Mouse (Mus musculus): ENCODE data around the gene B3galt4. TPM values are rescaled to one million over a fixed set of nuclear protein-coding genes. Genes with fewer than 3 reads are reported as not detected.

Gene B3galt4
- polyA plus RNA-seq, 1 experiment from 2014 or later, result 15.2 TPM

GRCm38 (mm10) chr17:33932970-33933369 lies 18.3 kb downstream of the B3galt4 start:
- Histone ChIP-seq H3K4me2 (replicated peaks; ENCODE audit: low read depth) (no peak overlapping the region), H3K27me3 (ENCODE audit: control insufficient read depth, insufficient read depth, low read length) (no peaks in the 10 kb centered on the region), H3K9me3 (ENCODE audit: control insufficient read depth, low read length) (no peaks in the 10 kb centered on the region), H3K36me3 (ENCODE audit: control insufficient read depth, insufficient read depth, low read length) (peaks cover 3% of the 10 kb centered on the region; the same call in 1 of the 2 replicates), H3K4me3 (ENCODE audit: low read depth, low read length) (no peak overlapping the region), H3K9ac (ENCODE audit: low read length) (no peak overlapping the region), H3K4me1 (replicated peaks; ENCODE audit: control insufficient read depth, insufficient read depth) (0 out of 2 replicates have a peak, but pooled peaks cover 3% of the 10 kb centered on the region), H3K27ac (replicated peaks) (no peak overlapping the region)
- TF ChIP-seq CTCF (IDR thresholded peaks at IDR 0.05; ENCODE audit: low read depth), result no peak
- no peak for TF ChIP-seq EP300 (optimal IDR thresholded peaks at IDR 0.05)
- WGBS, result 94% methylated on average over 15 of the region's 15 CpGs
- ATAC-seq (ENCODE audit: low FRiP score, low TSS enrichment) (no peak), DNase-seq (ENCODE audit: low spot score) (no peak)

DNA sequence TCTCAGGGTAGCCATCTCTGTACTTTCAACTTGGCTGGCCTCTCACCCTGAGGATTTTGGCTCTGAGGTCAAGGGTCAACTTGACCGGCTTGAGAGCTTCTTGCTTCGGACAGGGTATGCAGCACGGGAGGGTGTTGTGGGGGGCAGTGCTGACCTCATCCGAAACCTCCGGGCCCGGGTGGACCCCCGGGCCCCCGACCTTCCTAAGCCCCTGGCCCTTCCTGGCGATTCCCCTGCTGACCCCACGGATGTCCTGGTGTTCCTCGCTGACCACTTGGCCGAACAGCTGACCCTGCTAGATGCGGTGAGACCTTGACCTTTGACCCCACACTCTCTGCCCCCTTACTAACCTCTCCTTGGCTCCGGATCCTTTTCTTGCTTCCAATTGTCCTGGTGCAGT lies 18.8 kb downstream of the B3galt4 start:
- Histone ChIP-seq H3K4me1 (replicated peaks; ENCODE audit: control insufficient read depth, insufficient read depth) (0 out of 2 replicates have a peak, but pooled peaks cover 3% of the 10 kb centered on the region), H3K36me3 (ENCODE audit: control insufficient read depth, insufficient read depth, low read length) (peaks cover 5% of the 10 kb centered on the region; the same call in 1 of the 2 replicates), H3K4me3 (ENCODE audit: low read depth, low read length) (no peak overlapping the region), H3K27me3 (ENCODE audit: control insufficient read depth, insufficient read depth, low read length) (no peaks in the 10 kb centered on the region), H3K9ac (ENCODE audit: low read length) (no peak overlapping the region), H3K27ac (replicated peaks) (no peak overlapping the region), H3K9me3 (ENCODE audit: control insufficient read depth, low read length) (no peaks in the 10 kb centered on the region), H3K4me2 (replicated peaks; ENCODE audit: low read depth) (no peak overlapping the region)
- ATAC-seq (ENCODE audit: low FRiP score, low TSS enrichment) (no peak), DNase-seq (ENCODE audit: low spot score) (no peak)
- TF ChIP-seq EP300 (optimal IDR thresholded peaks at IDR 0.05) (no peak), CTCF (IDR thresholded peaks at IDR 0.05; ENCODE audit: low read depth) (no peak)
- 92% methylated on average over 14 of the region's 14 CpGs for WGBS

GRCm38 (mm10) chr17:33931947-33932346 lies 19.3 kb downstream of the B3galt4 start:
- no peaks in the 10 kb centered on the region for H3K9me3 ChIP-seq (ENCODE audit: control insufficient read depth, low read length)
- no peak overlapping the region for H3K4me2 ChIP-seq (replicated peaks; ENCODE audit: low read depth)
- DNase-seq (ENCODE audit: low spot score) (no peak), ATAC-seq (ENCODE audit: low FRiP score, low TSS enrichment) (no peak)
- TF ChIP-seq CTCF (IDR thresholded peaks at IDR 0.05; ENCODE audit: low read depth) (no peak), EP300 (optimal IDR thresholded peaks at IDR 0.05) (no peak)
- H3K27ac ChIP-seq (replicated peaks), result no peak overlapping the region
- peaks cover 5% of the 10 kb centered on the region; the same call in 1 of the 2 replicates for H3K36me3 ChIP-seq (ENCODE audit: control insufficient read depth, insufficient read depth, low read length)
- 0 out of 2 replicates have a peak, but pooled peaks cover 3% of the 10 kb centered on the region for H3K4me1 ChIP-seq (replicated peaks; ENCODE audit: control insufficient read depth, insufficient read depth)
- H3K4me3 ChIP-seq (ENCODE audit: low read depth, low read length), result no peak overlapping the region
- H3K27me3 ChIP-seq (ENCODE audit: control insufficient read depth, insufficient read depth, low read length), result no peaks in the 10 kb centered on the region
- no peak overlapping the region for H3K9ac ChIP-seq (ENCODE audit: low read length)
- 92% methylated on average over 11 of the region's 11 CpGs for WGBS

GRCm38 (mm10) chr17:33931159-33931866 lies 20.0 kb downstream of the B3galt4 start:
- DNase-seq (ENCODE audit: low spot score) (no peak), ATAC-seq (ENCODE audit: low FRiP score, low TSS enrichment) (no peak)
- 41% methylated on average over 18 of the region's 18 CpGs for WGBS
- Histone ChIP-seq H3K4me3 (ENCODE audit: low read depth, low read length) (peak overlapping the region; percentile 84), H3K9me3 (ENCODE audit: control insufficient read depth, low read length) (no peaks in the 10 kb centered on the region), H3K27me3 (ENCODE audit: control insufficient read depth, insufficient read depth, low read length) (no peaks in the 10 kb centered on the region), H3K4me2 (replicated peaks; ENCODE audit: low read depth) (peak overlapping the region; percentile 100), H3K36me3 (ENCODE audit: control insufficient read depth, insufficient read depth, low read length) (peaks cover 5% of the 10 kb centered on the region; the same call in 1 of the 2 replicates), H3K9ac (ENCODE audit: low read length) (peak overlapping the region; percentile 82), H3K27ac (replicated peaks) (peak overlapping the region; percentile 93; the same call in 1 of the 2 replicates), H3K4me1 (replicated peaks; ENCODE audit: control insufficient read depth, insufficient read depth) (0 out of 2 replicates have a peak, but pooled peaks cover 3% of the 10 kb centered on the region)
- no peak for TF ChIP-seq CTCF (IDR thresholded peaks at IDR 0.05; ENCODE audit: low read depth)

- Histone ChIP-seq H3K9ac (ENCODE audit: low read length) (peak overlapping the region; percentile 82), H3K4me2 (replicated peaks; ENCODE audit: low read depth) (peak overlapping the region; percentile 100), H3K27me3 (ENCODE audit: control insufficient read depth, insufficient read depth, low read length) (no peaks in the 10 kb centered on the region), H3K36me3 (ENCODE audit: control insufficient read depth, insufficient read depth, low read length) (peaks cover 8% of the 10 kb centered on the region), H3K9me3 (ENCODE audit: control insufficient read depth, low read length) (no peaks in the 10 kb centered on the region), H3K4me1 (replicated peaks; ENCODE audit: control insufficient read depth, insufficient read depth) (0 out of 2 replicates have a peak, but pooled peaks cover 3% of the 10 kb centered on the region), H3K27ac (replicated peaks) (peak overlapping the region; percentile 93), H3K4me3 (ENCODE audit: low read depth, low read length) (peak overlapping the region; percentile 84)
- DNase-seq (ENCODE audit: low spot score) (peak; percentile 60), ATAC-seq (ENCODE audit: low FRiP score, low TSS enrichment) (0 out of 2 replicates have a peak, but pooled peaks have one; percentile 15)
- peak; percentile 20 for TF ChIP-seq CTCF (IDR thresholded peaks at IDR 0.05; ENCODE audit: low read depth)
- TF ChIP-seq EP300 (optimal IDR thresholded peaks at IDR 0.05), result no peak
- 0% methylated on average over 40 of the region's 45 CpGs for whole genome bisulfite sequencing
Measured at GRCm38 (mm10) chr17:33930280-33931158, 20.8 kb downstream of the B3galt4 start.

Measured in stomach, postnatal 0 days (tissue).